Mouse (Mus musculus): ENCODE measurements at regions not wholly inside any gene's neighbourhood (a gene's known extent, or its start where the extent isn't known, plus 50 kb on each side); places are given as distances from the start of the nearest gene placed in this dataset.

DNA sequence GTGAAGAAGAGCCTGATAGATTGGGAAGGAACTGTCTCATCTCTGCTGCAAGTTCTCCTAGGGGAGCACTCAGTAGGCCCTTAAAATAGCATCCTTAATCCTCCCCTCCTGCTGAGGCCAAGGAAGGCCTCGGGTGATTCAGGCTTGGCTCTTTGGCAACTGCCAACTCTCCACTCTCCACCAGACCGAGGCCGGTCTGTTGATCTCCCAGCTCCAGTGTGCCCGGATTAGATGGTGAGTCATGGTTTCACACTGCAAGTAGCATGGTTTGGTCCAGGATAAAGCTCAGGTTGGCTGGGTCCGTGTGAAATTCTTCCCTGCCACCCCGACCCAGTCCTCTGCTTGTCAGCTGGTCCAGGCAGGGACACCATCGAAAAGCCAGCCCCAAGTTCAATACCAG lies 437.5 kb upstream of the Tbx3 start:
- 52% methylated on average over 7 of the region's 7 CpGs for WGBS
- Histone ChIP-seq H3K27me3 (ENCODE audit: insufficient read depth, poor library complexity, severe bottlenecking) (0 out of 2 replicates have a peak, but pooled peaks cover 3% of the 10 kb centered on the region), H3K27ac (no peak overlapping the region), H3K9me3 (no peaks in the 10 kb centered on the region), H3K4me3 (no peak overlapping the region), H3K36me3 (no peaks in the 10 kb centered on the region), H3K4me1 (no peaks in the 10 kb centered on the region)
- no peak for DNase-seq (ENCODE audit: low spot score)

DNA sequence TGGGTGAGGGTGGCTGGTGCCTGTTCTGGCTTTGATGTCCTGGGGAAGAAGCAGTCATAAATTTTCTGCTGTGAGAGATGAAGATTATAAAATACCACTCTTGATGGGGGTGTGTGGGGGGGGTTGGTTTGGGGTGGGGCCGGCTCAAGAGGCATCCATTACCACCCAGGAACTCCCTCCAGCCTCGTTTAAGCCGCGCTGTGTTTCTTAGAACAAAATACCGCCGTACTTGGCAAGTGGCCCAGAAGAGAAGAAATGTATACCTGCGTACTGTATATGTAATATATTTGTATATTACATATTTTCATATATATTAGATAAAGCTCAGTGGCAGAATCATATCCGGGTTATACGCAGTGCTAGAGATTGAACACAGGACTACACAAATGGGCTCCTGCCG lies 434.6 kb upstream of the Tbx3 start:
- no peak for DNase-seq (ENCODE audit: low spot score)
- WGBS, result 88% methylated on average over 10 of the region's 10 CpGs
- Histone ChIP-seq H3K27ac (no peak overlapping the region), H3K27me3 (ENCODE audit: insufficient read depth, poor library complexity, severe bottlenecking) (peaks cover 4% of the 10 kb centered on the region; the same call in 1 of the 2 replicates), H3K4me1 (no peaks in the 10 kb centered on the region), H3K9me3 (no peaks in the 10 kb centered on the region), H3K36me3 (no peaks in the 10 kb centered on the region), H3K4me3 (no peak overlapping the region)

DNA sequence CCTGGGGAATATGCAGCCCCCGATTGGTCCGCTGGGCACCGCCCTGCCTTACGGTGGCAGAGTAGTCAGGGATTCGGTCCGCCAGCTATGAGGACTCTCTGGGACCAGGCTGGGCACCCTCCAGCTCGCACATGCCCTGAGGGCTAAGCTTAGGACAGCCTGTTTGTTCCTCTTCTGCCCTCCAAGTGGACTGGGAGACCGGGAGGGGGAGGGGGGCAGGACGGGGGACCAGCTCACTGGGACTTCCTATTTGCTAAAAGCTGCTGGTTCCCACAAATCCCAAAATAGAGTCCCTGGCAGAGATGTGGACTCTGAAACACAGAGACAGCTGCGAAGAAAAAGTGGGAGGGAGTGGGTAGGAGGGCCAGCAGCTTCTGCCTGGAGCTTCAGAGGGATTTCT lies 423.6 kb upstream of the Tbx3 start:
- Histone ChIP-seq H3K36me3 (no peaks in the 10 kb centered on the region), H3K4me3 (no peak overlapping the region), H3K9me3 (no peaks in the 10 kb centered on the region), H3K27me3 (ENCODE audit: insufficient read depth, poor library complexity, severe bottlenecking) (peaks cover 17% of the 10 kb centered on the region; the same call in 1 of the 2 replicates), H3K27ac (peak overlapping the region; percentile 37; the same call in 1 of the 2 replicates), H3K4me1 (peaks cover 24% of the 10 kb centered on the region)
- DNase-seq (ENCODE audit: low spot score), result no peak
- WGBS, result 56% methylated on average over 10 of the region's 10 CpGs

DNA sequence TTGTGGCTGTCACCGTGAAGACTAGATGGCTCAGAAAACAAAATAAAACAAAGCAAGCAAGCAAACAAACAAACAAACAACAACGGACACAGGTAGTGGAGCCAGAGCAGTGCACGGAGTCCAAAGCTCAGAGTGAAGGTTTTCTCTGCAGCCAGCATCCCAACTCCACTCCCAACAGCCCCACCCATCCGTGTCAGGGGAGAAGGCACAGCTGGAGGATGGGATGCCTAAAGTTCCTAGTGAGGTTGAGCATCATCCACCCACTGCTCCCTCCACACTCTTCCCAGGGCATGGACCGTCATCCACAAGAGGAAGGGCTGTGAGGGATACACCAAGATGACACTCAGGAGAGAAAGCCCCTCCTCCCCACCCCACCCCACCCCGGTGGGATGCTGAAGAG lies 421.8 kb upstream of the Tbx3 start:
- WGBS, result 61% methylated on average over 6 of the region's 6 CpGs
- H3K36me3 ChIP-seq, result no peaks in the 10 kb centered on the region
- peak overlapping the region; percentile 47; the same call in 1 of the 2 replicates for H3K27ac ChIP-seq
- peaks cover 20% of the 10 kb centered on the region; the same call in 1 of the 2 replicates for H3K27me3 ChIP-seq (ENCODE audit: insufficient read depth, poor library complexity, severe bottlenecking)
- no peak overlapping the region for H3K4me3 ChIP-seq
- no peaks in the 10 kb centered on the region for H3K9me3 ChIP-seq
- H3K4me1 ChIP-seq, result peaks cover 24% of the 10 kb centered on the region
- no peak for DNase-seq (ENCODE audit: low spot score)

DNA sequence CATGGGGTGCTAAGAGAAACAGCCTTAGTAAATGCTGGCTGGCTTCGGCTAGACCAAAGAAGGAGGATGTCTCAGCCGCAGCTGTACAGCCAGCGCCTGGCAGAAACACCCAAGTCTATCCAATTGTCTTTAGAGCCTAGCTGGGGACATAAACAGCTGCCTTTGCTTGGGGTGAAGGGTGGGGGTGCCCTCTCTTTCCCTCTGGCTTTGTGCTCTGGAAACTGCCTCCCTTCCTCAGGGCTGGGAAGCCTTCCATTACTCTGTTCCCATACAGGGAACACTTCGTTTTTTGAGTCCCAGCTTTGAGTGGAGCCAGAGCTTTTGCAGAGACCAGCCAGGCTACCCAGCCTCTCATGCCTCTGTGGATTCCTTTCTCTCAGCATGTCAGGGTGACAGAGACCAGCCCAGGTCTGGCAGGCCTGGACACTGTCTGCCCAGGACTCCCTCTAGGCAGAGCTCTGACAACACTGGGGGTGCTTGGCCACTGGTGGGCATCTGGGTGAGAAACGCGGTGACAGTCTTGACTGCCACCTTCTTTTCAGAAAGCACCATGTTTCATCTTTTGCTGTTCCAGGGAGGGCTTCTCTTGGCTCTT lies 421.2 kb upstream of the Tbx3 start:
- Histone ChIP-seq H3K4me3 (no peak overlapping the region), H3K9me3 (no peaks in the 10 kb centered on the region), H3K27ac (peak overlapping the region; percentile 47; the same call in 1 of the 2 replicates), H3K27me3 (ENCODE audit: insufficient read depth, poor library complexity, severe bottlenecking) (peaks cover 20% of the 10 kb centered on the region; the same call in 1 of the 2 replicates), H3K4me1 (peaks cover 24% of the 10 kb centered on the region), H3K36me3 (no peaks in the 10 kb centered on the region)
- 44% methylated on average over 6 of the region's 6 CpGs for WGBS
- DNase-seq (ENCODE audit: low spot score), result peak; percentile 81

DNA sequence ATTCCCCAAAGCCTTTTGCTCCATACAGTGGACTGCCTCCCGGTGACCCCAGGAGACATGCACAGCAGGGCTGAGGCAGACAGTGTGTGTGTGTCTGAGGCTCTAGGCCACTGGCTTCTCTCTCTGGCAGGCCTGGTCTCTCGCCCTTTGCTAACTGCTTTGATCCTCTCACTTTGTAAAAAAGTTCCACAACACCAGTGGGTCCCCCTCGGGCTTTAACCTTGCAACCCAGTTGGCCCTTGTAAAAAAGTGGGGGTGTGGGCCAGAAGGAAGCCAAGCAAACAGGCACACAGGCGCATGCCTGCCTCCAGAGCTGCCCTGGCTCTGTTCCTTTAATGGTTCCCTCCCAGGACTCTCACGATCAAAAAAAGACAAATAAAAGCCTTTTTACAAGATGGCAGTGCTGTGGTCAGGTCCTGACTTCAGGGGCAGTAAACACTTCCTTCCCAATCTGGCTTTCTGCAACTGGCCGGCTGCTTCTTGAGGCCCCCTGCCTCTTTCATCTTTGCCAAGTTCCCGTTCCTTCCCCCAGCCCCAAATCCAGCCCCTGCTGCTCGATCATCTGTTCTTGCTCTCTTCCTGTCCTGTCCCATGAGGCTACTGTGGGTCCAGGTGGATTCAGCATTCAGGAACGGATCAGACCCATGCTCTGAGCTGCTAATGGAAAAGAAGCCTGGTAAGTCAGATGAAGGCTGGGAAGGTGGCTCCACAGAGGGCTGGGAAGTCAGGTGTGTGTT lies 419.0 kb upstream of the Tbx3 start:
- Histone ChIP-seq H3K36me3 (no peaks in the 10 kb centered on the region), H3K4me3 (no peak overlapping the region), H3K4me1 (peaks cover 23% of the 10 kb centered on the region), H3K27me3 (ENCODE audit: insufficient read depth, poor library complexity, severe bottlenecking) (peaks cover 27% of the 10 kb centered on the region), H3K9me3 (no peaks in the 10 kb centered on the region), H3K27ac (no peak overlapping the region)
- WGBS, result 41% methylated on average over 9 of the region's 9 CpGs
- no peak for DNase-seq (ENCODE audit: low spot score)

DNA sequence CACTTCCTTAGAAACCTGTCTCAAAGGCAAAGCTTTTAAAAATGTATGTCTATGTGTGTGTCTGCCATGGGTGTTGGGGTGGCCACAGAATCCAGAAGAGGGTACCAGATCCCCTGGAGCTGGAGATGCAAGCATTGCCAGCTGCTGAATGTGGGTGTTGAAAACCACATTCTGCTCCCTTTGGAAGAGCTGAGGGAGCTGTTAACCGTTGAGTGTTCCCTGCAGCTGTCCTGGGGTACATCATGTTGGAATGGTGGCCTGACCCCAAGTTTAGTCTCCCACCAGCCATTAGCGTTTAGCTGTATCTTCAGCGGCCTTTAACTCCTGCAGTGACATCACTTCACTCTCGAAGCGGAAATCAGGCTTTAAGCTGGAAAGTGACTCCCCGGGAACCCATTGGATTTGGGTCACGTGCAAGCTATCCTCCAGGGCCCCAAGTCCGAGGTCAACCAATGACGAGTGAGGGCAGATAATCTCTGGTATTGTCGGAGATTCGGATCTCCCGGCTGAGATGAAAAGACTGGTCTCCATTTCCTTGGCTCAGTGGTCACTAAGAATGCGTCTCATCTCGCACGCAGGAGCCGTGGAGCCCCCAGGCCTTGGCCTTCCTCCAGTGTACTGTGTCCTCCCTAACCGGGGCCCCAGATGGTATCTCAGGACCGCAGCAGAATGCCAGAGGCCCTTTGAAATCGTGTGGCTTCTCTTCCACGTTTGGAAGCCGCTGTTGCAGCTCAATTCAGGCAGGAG lies 412.9 kb upstream of the Tbx3 start:
- DNase-seq (ENCODE audit: low spot score), result no peak
- Histone ChIP-seq H3K4me1 (peaks cover 5% of the 10 kb centered on the region; the same call in 1 of the 2 replicates), H3K4me3 (no peak overlapping the region), H3K27ac (no peak overlapping the region), H3K27me3 (ENCODE audit: insufficient read depth, poor library complexity, severe bottlenecking) (peaks cover 23% of the 10 kb centered on the region; the same call in 1 of the 2 replicates), H3K9me3 (no peaks in the 10 kb centered on the region), H3K36me3 (no peaks in the 10 kb centered on the region)
- WGBS, result 58% methylated on average over 21 of the region's 21 CpGs

DNA sequence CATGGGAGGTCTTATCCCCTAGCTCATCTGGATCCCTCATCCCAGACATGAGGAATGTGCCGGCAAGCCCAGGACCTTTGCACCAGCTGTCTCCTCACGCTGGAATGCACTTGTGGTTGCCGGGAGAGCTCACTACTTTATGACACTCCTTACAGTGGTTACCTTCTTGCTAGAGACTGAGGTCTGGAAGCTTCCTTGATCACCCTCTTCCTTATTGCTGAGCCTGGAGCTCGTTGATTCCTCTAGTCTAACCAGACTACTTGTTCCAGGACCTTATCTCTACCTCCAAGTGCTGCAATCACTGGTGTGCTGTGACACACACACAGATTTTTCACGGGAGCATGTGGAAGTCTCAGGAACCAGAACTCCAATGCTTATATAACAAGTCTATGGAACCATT lies 411.6 kb upstream of the Tbx3 start:
- H3K27me3 ChIP-seq (ENCODE audit: insufficient read depth, poor library complexity, severe bottlenecking), result peaks cover 20% of the 10 kb centered on the region; the same call in 1 of the 2 replicates
- H3K9me3 ChIP-seq, result no peaks in the 10 kb centered on the region
- no peaks in the 10 kb centered on the region for H3K36me3 ChIP-seq
- no peak overlapping the region for H3K27ac ChIP-seq
- no peak overlapping the region for H3K4me3 ChIP-seq
- H3K4me1 ChIP-seq, result peaks cover 5% of the 10 kb centered on the region; the same call in 1 of the 2 replicates
- WGBS, result 68% methylated on average over 5 of the region's 5 CpGs
- DNase-seq (ENCODE audit: low spot score), result no peak

DNA sequence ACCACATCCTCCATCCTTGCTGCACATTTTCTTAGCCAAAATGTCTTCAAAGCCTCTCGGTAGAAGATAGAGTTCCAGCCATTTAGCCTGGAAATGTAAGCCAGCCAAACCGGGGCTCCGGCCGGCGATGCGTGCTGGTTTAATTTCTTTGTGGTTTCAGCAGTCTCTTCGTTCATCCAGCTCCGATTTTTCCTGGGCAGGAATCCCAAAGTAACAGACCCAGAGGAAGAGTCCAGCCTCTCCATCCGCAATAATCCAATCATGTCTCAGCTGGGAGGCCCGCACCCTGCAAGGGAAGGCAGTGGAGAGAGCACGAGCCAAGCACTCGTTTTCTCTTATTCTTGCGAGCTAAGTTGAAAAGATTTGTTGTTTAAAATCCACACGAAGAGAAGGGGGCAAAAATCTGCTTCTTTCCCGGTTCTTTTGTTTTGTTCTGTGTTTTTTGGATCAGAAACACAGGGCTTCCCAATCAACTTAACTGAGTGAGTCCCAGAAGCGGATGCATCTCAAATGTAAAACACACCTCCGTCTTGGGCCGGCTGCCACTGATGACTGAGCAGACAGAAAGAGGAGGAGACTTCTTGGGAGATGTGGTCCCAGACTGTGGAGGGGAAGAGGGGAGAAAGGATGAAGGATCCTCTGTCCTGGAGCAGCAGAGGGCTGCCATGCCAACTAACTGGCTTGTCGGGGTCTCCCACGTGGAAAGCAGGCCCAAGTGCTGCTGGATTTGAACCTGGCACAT lies 405.1 kb upstream of the Tbx3 start:
- Histone ChIP-seq H3K9me3 (no peaks in the 10 kb centered on the region), H3K27ac (no peak overlapping the region), H3K27me3 (ENCODE audit: insufficient read depth, poor library complexity, severe bottlenecking) (no peaks in the 10 kb centered on the region), H3K4me3 (no peak overlapping the region), H3K36me3 (no peaks in the 10 kb centered on the region), H3K4me1 (no peaks in the 10 kb centered on the region)
- WGBS, result 77% methylated on average over 20 of the region's 20 CpGs
- DNase-seq (ENCODE audit: low spot score), result no peak

DNA sequence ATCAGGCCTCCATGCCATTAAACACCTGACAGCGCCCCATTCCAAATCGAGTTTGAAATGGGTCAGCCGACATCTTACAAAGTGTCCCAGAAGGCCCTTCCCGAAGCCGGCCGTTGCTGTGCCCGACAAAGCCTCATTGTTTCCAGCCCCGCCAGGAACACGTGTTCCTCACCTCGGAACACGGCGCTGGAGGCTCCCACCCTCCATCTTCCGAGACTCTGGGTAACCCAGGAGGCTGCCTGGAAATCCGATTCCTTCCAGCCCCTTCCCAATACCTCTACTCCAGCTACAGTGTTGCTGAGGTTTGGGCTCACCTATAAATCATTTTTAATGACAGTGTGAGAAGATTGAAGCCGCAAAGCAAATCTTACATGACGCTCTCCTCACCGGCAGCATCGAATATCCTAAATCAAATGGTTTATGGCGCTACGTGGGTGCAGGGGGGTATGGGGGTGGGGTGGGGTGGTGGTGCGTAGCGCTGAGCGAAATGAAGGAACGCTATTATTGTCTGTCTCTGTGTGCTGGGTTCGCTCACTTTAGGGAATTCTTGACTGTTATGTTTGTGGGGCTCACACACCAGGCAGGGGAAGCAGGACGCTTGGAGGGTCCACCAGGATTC lies 399.1 kb upstream of the Tbx3 start:
- Histone ChIP-seq H3K9me3 (no peaks in the 10 kb centered on the region), H3K36me3 (no peaks in the 10 kb centered on the region), H3K27ac (no peak overlapping the region), H3K4me1 (no peaks in the 10 kb centered on the region), H3K4me3 (no peak overlapping the region), H3K27me3 (ENCODE audit: insufficient read depth, poor library complexity, severe bottlenecking) (peaks cover 14% of the 10 kb centered on the region)
- DNase-seq (ENCODE audit: low spot score), result no peak
- WGBS, result 90% methylated on average over 26 of the region's 26 CpGs

DNA sequence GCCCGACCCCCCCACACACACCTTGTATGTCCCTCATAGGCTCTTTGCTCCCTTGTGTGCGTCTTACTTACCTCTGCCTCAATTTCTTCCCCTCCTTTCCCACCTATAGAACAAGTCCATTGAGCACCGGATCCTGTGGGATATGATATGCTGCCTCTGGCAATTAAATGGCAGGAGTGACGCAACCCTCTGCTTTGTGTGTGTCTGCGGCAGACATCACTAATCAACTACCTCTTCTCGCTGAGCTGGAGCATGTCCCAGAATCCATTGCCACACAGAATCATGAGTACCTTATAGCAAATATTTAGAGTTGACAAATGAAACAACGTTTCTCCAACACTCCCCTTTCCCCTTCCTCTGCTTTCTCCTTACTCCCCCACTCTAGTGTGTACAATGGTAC lies 397.3 kb upstream of the Tbx3 start:
- no peak overlapping the region for H3K4me3 ChIP-seq
- H3K27ac ChIP-seq, result no peak overlapping the region
- WGBS, result 82% methylated on average over 7 of the region's 7 CpGs
- H3K27me3 ChIP-seq (ENCODE audit: insufficient read depth, poor library complexity, severe bottlenecking), result peaks cover 17% of the 10 kb centered on the region
- no peaks in the 10 kb centered on the region for H3K36me3 ChIP-seq
- no peak for DNase-seq (ENCODE audit: low spot score)
- H3K9me3 ChIP-seq, result no peaks in the 10 kb centered on the region
- H3K4me1 ChIP-seq, result no peaks in the 10 kb centered on the region

DNA sequence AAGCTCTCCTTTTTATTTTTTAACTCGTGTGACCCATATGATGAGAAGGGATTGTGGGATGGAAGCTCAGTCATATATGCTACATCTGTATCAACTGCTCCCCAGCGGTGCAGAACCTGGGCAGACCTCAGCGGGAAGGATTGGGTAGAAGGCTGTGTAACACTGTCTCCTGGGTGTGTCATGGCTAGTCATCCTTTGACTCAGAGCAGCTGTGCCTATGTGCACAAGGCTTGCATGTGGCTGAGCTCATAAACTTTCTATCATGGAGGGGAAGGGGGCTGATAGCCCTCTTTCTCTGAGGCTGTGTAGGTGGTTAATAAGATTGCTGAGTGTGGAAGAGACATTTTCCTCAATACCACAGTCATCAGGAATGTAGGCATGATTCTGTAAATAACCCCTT lies 396.9 kb upstream of the Tbx3 start:
- Histone ChIP-seq H3K36me3 (no peaks in the 10 kb centered on the region), H3K4me3 (no peak overlapping the region), H3K27ac (no peak overlapping the region), H3K4me1 (no peaks in the 10 kb centered on the region), H3K27me3 (ENCODE audit: insufficient read depth, poor library complexity, severe bottlenecking) (peaks cover 21% of the 10 kb centered on the region), H3K9me3 (no peaks in the 10 kb centered on the region)
- no peak for DNase-seq (ENCODE audit: low spot score)
- 80% methylated on average over 3 of the region's 3 CpGs for WGBS

Data from heart, embryonic 10.5 days (tissue).